Mouse (Mus musculus): ENCODE data around the gene Lmntd1. TPM values are rescaled to one million over a fixed set of nuclear protein-coding genes. Genes with fewer than 3 reads are reported as not detected.

Lmntd1 gene
- polyA plus RNA-seq, 1 experiment from 2014 or later, result 17.7 TPM

DNA sequence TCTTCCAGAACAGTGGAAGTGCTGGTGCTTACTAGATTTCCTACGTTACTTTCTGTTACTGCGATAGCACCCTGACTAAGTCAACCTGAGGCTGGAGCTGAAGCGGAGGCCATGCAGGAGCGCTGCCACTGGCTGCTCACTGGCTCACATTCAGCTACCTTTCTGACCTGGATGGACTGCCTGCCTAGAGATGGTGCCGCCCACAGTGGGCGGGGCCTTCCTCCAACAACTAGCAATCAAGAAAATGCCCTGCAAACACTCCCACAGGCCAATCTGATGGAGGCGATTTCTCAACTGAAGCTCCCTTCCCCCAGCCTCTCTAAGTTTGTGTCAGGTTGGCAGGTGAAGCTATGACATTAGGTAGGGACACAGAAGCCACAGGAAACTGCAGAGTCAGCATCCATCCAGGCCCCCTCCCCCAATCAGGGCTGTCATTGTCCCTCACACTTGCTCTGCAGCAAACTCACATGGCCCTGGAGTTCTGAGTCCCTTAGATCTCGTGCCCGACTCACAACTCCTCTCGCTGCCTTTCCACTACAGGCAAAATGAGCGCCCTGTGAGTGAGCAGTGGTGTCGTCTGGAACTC, 252.9 kb downstream of the Lmntd1 start:
- Histone ChIP-seq H3K4me1 (ENCODE audit: control insufficient read depth in 2 of 2, insufficient read depth in 2 of 2, low read length in 2 of 2) (peaks cover 0 to 2% of the 10 kb centered on the region in 2 experiments; a peak in 1 of 4 replicates), H3K27ac (replicated peaks in 1 of 2; ENCODE audit: control insufficient read depth in 1 of 2, insufficient read depth in 1 of 2, low read depth in 2 of 2, low read length in 2 of 2) (no peak overlapping the region)
- no peak for ATAC-seq (ENCODE audit: insufficient number of reproducible peaks, insufficient read depth, low FRiP score, low read depth)

DNA sequence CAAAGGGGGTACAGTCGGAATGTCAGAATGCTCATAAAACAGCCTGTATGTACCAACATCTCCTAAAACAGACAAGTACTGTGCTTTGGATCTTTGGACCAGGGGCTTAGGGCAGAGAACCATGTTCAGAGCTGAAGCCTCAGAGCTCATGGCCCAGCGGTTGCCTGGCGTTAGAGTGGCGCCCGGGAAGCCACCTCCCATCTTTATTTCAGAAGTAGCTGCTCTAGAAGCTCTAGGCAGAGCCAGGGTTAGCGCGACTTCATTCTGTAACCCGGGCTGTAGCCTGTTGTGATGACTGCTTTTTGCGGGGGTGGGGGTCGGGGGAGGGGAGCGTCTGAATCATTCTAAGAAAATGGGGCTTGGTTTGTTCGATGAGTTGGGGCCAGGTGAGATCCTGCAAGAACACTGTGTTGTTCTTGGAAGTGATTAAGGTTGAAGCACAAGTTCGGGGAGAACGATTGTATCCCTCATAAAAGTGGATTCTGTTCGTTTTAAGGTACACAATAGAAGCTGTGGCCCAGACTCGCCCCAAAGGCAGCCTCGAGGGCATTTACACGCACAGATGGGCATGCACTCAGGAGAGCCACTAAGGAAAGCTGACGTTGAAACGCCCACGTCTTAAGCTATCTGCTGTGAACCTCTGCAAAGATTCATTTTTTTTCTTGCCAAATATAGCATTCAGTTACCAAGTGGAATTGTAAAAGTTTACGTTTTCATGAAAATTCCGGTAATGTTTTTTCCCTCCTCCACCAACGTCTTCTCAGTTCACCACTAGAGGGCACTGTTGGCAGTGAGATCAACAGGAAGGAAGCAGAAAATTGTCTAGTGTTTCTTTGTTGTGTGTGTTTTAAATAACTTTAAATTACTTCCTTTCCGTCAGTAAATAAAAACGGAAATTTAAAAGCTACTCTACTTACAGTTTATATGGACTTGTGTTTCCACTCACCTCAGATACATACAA, 254.4 kb downstream of the Lmntd1 start:
- 38% methylated on average over 26 of the region's 26 CpGs for WGBS
- 0 out of 2 replicates have a peak, but pooled peaks cover 5% of the 10 kb centered on the region for H3K27me3 ChIP-seq (ENCODE audit: control insufficient read depth, insufficient read depth, low read length)
- H3K4me1 ChIP-seq (ENCODE audit: control insufficient read depth in 2 of 2, insufficient read depth in 2 of 2, low read length in 2 of 2), result peaks cover 0 to 2% of the 10 kb centered on the region in 2 experiments; a peak in 1 of 4 replicates
- no peak overlapping the region for H3K4me3 ChIP-seq (ENCODE audit: control insufficient read depth in 1 of 2, insufficient read depth in 1 of 2, low read depth in 1 of 2, low read length in 2 of 2)
- no peak for ATAC-seq (ENCODE audit: insufficient number of reproducible peaks, insufficient read depth, low FRiP score, low read depth)
- H3K9ac ChIP-seq (ENCODE audit: low read length), result no peak overlapping the region; the same call in 1 of the 2 replicates
- peaks cover 6% of the 10 kb centered on the region; the same call in 1 of the 2 replicates for H3K9me3 ChIP-seq (ENCODE audit: control insufficient read depth, low read length)
- H3K36me3 ChIP-seq (ENCODE audit: control insufficient read depth, insufficient read depth, low read length), result no peaks in the 10 kb centered on the region
- no peak overlapping the region for H3K27ac ChIP-seq (replicated peaks in 1 of 2; ENCODE audit: control insufficient read depth in 1 of 2, insufficient read depth in 1 of 2, low read depth in 2 of 2, low read length in 2 of 2)
- H3K4me2 ChIP-seq (ENCODE audit: low read length), result 0 out of 2 replicates have a peak overlapping the region, but pooled peaks have one; percentile 18

More for the DNA sequence above, 252.9 kb downstream of the Lmntd1 start:
- Histone ChIP-seq H3K36me3 (ENCODE audit: control insufficient read depth, insufficient read depth, low read length) (no peaks in the 10 kb centered on the region), H3K9me3 (ENCODE audit: control insufficient read depth, low read length) (0 out of 2 replicates have a peak, but pooled peaks cover under 1% of the 10 kb centered on the region), H3K9ac (ENCODE audit: low read length) (no peak overlapping the region), H3K4me3 (ENCODE audit: control insufficient read depth in 1 of 2, insufficient read depth in 1 of 2, low read depth in 1 of 2, low read length in 2 of 2) (no peak overlapping the region), H3K27me3 (ENCODE audit: control insufficient read depth, insufficient read depth, low read length) (peaks cover 12% of the 10 kb centered on the region; the same call in 1 of the 2 replicates), H3K4me2 (ENCODE audit: low read length) (no peak overlapping the region)
- WGBS, result 65% methylated on average over 12 of the region's 12 CpGs

DNA sequence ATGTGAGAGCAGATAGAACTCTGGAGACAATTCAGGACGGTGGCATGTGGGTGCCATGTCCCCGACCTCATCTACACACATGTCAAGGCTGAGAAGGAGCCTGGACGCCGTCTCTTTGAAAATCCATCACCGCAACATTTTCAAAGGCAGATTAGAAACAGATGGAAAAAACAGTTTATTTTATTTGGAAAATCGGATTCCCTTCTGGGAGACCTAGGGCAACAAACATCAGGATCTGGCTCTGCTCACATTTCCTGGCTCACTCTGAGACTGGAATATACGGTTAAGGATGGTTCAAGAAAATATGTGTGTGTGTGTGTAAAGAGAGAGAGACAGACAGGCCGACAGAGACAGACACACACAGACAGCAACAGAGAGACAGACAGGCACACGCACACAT, 256.1 kb downstream of the Lmntd1 start:
- Histone ChIP-seq H3K9ac (ENCODE audit: low read length) (no peak overlapping the region), H3K36me3 (ENCODE audit: control insufficient read depth, insufficient read depth, low read length) (no peaks in the 10 kb centered on the region), H3K4me2 (ENCODE audit: low read length) (no peak overlapping the region), H3K4me3 (ENCODE audit: control insufficient read depth in 1 of 2, insufficient read depth in 1 of 2, low read depth in 1 of 2, low read length in 2 of 2) (no peak overlapping the region), H3K27me3 (ENCODE audit: control insufficient read depth, insufficient read depth, low read length) (0 out of 2 replicates have a peak, but pooled peaks cover 5% of the 10 kb centered on the region), H3K27ac (replicated peaks in 1 of 2; ENCODE audit: control insufficient read depth in 1 of 2, insufficient read depth in 1 of 2, low read depth in 2 of 2, low read length in 2 of 2) (no peak overlapping the region), H3K9me3 (ENCODE audit: control insufficient read depth, low read length) (peaks cover 6% of the 10 kb centered on the region; the same call in 1 of the 2 replicates), H3K4me1 (ENCODE audit: control insufficient read depth in 2 of 2, insufficient read depth in 2 of 2, low read length in 2 of 2) (peaks cover 0 to 2% of the 10 kb centered on the region in 2 experiments; a peak in 1 of 4 replicates)
- ATAC-seq (ENCODE audit: insufficient number of reproducible peaks, insufficient read depth, low FRiP score, low read depth), result no peak
- WGBS, result 61% methylated on average over 9 of the region's 9 CpGs

DNA sequence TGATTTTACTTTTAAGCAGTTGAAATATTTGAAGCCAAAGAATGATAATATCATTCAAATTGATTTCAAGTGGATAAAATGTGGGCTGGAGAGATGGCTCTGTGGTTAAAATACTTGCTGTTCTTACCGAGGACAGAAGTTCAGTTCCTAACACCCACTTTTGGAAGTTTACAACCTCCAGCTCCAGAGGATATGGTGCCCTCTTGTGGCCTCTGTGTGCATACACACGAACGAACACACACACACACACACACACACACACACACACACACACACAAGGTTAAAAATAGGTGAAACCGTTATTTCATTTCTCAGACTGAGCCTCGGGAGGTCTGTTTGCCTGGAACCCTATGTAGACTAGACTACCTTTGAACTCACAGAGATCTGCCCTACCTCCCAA, 260.3 kb downstream of the Lmntd1 start:
- Histone ChIP-seq H3K27me3 (ENCODE audit: control insufficient read depth, insufficient read depth, low read length) (0 out of 2 replicates have a peak, but pooled peaks cover 1% of the 10 kb centered on the region), H3K9ac (ENCODE audit: low read length) (no peak overlapping the region), H3K9me3 (ENCODE audit: control insufficient read depth, low read length) (peaks cover 6% of the 10 kb centered on the region; the same call in 1 of the 2 replicates), H3K27ac (replicated peaks in 1 of 2; ENCODE audit: control insufficient read depth in 1 of 2, insufficient read depth in 1 of 2, low read depth in 2 of 2, low read length in 2 of 2) (no peak overlapping the region), H3K4me3 (ENCODE audit: control insufficient read depth in 1 of 2, insufficient read depth in 1 of 2, low read depth in 1 of 2, low read length in 2 of 2) (no peak overlapping the region), H3K4me2 (ENCODE audit: low read length) (no peak overlapping the region), H3K36me3 (ENCODE audit: control insufficient read depth, insufficient read depth, low read length) (no peaks in the 10 kb centered on the region), H3K4me1 (ENCODE audit: control insufficient read depth in 2 of 2, insufficient read depth in 2 of 2, low read length in 2 of 2) (no peaks in the 10 kb centered on the region; a peak in 1 of 4 replicates)
- WGBS, result 92% methylated on average over 5 of the region's 5 CpGs
- ATAC-seq (ENCODE audit: insufficient number of reproducible peaks, insufficient read depth, low FRiP score, low read depth), result no peak

DNA sequence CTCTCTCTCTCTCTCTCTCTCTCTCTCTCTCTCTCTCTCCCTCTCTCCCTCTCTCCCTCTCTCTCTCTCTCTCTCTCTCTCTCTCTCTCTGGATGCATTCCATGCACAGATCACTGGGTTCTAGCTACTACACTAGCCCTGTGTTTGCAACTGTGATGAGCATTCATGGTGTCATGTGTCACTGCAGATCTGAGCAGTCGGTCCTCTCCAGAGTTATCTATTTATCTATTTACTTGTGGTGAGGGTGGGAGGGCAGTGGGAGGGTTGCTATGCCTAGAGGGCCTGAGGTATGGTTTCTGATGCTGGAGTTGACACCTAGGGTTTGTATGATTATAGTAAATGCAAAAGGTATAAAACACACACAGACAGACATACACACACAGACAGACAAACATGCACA, 261.4 kb downstream of the Lmntd1 start:
- no peak overlapping the region for H3K4me3 ChIP-seq (ENCODE audit: control insufficient read depth in 1 of 2, insufficient read depth in 1 of 2, low read depth in 1 of 2, low read length in 2 of 2)
- H3K4me1 ChIP-seq (ENCODE audit: control insufficient read depth in 2 of 2, insufficient read depth in 2 of 2, low read length in 2 of 2), result no peaks in the 10 kb centered on the region; a peak in 1 of 4 replicates
- no peak overlapping the region for H3K27ac ChIP-seq (replicated peaks in 1 of 2; ENCODE audit: control insufficient read depth in 1 of 2, insufficient read depth in 1 of 2, low read depth in 2 of 2, low read length in 2 of 2)
- no peak overlapping the region for H3K9ac ChIP-seq (ENCODE audit: low read length)
- no peaks in the 10 kb centered on the region for H3K36me3 ChIP-seq (ENCODE audit: control insufficient read depth, insufficient read depth, low read length)
- H3K9me3 ChIP-seq (ENCODE audit: control insufficient read depth, low read length), result peaks cover 6% of the 10 kb centered on the region; the same call in 1 of the 2 replicates
- H3K4me2 ChIP-seq (ENCODE audit: low read length), result no peak overlapping the region
- 8% methylated on average over 1 of the region's 1 CpGs for WGBS
- H3K27me3 ChIP-seq (ENCODE audit: control insufficient read depth, insufficient read depth, low read length), result no peaks in the 10 kb centered on the region
- ATAC-seq (ENCODE audit: insufficient number of reproducible peaks, insufficient read depth, low FRiP score, low read depth), result no peak

DNA sequence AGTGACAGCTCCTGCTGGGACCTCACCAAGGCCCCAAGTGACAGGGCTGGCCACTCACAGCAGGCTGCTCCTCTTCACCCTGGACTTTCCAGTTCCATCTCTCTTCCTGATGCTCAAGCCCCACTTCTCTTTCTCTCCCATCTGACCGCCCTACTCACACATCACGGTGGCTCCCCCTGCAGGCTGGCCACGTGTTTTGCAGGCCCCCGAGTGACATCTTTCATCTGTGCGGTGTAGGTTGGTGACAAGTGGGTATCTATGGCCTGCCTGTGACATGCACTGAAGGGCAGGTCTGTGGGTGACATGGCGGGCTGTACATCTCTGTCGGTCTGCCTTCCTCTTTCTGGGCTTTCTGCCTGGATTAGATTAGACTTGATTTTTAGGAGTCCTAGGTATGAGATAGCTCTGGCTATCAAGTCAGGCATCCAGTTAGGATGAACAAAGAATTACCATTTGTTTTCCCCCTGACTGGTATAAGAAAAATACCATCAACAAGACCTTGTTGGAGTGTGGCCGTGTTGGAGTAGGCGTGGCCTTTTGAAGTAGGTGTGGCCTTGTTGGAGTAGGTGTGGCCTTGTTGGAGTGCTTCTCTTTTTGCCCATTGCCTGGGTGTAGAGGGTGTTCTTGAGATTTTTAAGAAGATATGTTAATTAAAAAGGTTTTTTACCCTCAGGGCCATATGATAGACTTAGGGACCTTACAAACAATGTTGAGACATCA, 265.8 kb downstream of the Lmntd1 start:
- 57% methylated on average over 9 of the region's 9 CpGs for WGBS
- H3K4me2 ChIP-seq (ENCODE audit: low read length), result no peak overlapping the region
- no peaks in the 10 kb centered on the region; a peak in 1 of 4 replicates for H3K4me1 ChIP-seq (ENCODE audit: control insufficient read depth in 2 of 2, insufficient read depth in 2 of 2, low read length in 2 of 2)
- no peaks in the 10 kb centered on the region for H3K36me3 ChIP-seq (ENCODE audit: control insufficient read depth, insufficient read depth, low read length)
- no peak overlapping the region for H3K27ac ChIP-seq (replicated peaks in 1 of 2; ENCODE audit: control insufficient read depth in 1 of 2, insufficient read depth in 1 of 2, low read depth in 2 of 2, low read length in 2 of 2)
- no peaks in the 10 kb centered on the region for H3K9me3 ChIP-seq (ENCODE audit: control insufficient read depth, low read length)
- H3K27me3 ChIP-seq (ENCODE audit: control insufficient read depth, insufficient read depth, low read length), result no peaks in the 10 kb centered on the region
- H3K9ac ChIP-seq (ENCODE audit: low read length), result no peak overlapping the region
- ATAC-seq (ENCODE audit: insufficient number of reproducible peaks, insufficient read depth, low FRiP score, low read depth), result no peak
- H3K4me3 ChIP-seq (ENCODE audit: control insufficient read depth in 1 of 2, insufficient read depth in 1 of 2, low read depth in 1 of 2, low read length in 2 of 2), result no peak overlapping the region

DNA sequence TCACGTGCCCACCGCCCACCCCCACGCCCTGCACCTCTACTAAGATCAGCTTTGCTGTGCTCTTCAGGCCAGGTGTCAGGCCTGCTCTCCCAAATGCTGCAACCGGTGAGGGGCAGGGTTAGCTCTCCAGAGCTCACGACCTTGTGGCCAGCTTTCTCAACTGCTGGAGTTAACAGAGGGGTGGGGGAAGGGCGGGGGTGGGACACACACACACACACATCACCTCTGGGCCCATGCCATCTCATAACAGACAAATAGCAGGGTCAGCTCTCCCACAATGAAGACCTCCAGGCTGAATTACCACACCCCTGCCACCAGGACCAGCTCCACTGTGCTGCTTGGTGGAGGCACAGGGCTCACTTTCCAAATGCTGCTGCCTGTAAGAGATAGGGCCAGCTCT, 266.5 kb downstream of the Lmntd1 start:
- Histone ChIP-seq H3K9ac (ENCODE audit: low read length) (no peak overlapping the region), H3K4me1 (ENCODE audit: control insufficient read depth in 2 of 2, insufficient read depth in 2 of 2, low read length in 2 of 2) (no peaks in the 10 kb centered on the region; a peak in 1 of 4 replicates), H3K4me3 (ENCODE audit: control insufficient read depth in 1 of 2, insufficient read depth in 1 of 2, low read depth in 1 of 2, low read length in 2 of 2) (no peak overlapping the region), H3K27ac (replicated peaks in 1 of 2; ENCODE audit: control insufficient read depth in 1 of 2, insufficient read depth in 1 of 2, low read depth in 2 of 2, low read length in 2 of 2) (no peak overlapping the region), H3K4me2 (ENCODE audit: low read length) (no peak overlapping the region), H3K9me3 (ENCODE audit: control insufficient read depth, low read length) (no peaks in the 10 kb centered on the region), H3K36me3 (ENCODE audit: control insufficient read depth, insufficient read depth, low read length) (no peaks in the 10 kb centered on the region), H3K27me3 (ENCODE audit: control insufficient read depth, insufficient read depth, low read length) (no peaks in the 10 kb centered on the region)
- 61% methylated on average over 6 of the region's 6 CpGs for WGBS
- no peak; the same call in 1 of the 2 replicates for ATAC-seq (ENCODE audit: insufficient number of reproducible peaks, insufficient read depth, low FRiP score, low read depth)

Measured in heart, embryonic 14.5 days (tissue).